Mouse (Mus musculus) thymus, adult 2 months (tissue): ENCODE data around the gene Mael. TPM values are rescaled to one million over a fixed set of nuclear protein-coding genes. Genes with fewer than 3 reads are reported as not detected.

ENCODE experiments used
- DNase-seq: peaks from one replicate; pipeline ENCODE4 v3.0.0; 2021
- H3K27ac ChIP-seq: fragments of 200-500 bp; 2 replicates; pipeline ENCODE4 v1.5.1; 2012; ENCODE audit warnings: low read length, control low read depth; ENCODE audit not compliant: control insufficient read depth, insufficient read depth
- H3K27me3 ChIP-seq: fragments of 200-500 bp; 2 replicates; pipeline ENCODE4 v1.6.1; 2012; ENCODE audit warnings: mild to moderate bottlenecking, low read length, moderate library complexity, mixed read lengths; ENCODE audit not compliant: control insufficient read depth, insufficient read depth
- H3K36me3 ChIP-seq: fragments of 200-500 bp; 2 replicates; pipeline ENCODE4 v1.6.1; 2012; ENCODE audit warnings: mild to moderate bottlenecking, low read length, moderate library complexity; ENCODE audit not compliant: control insufficient read depth, insufficient read depth
- H3K4me1 ChIP-seq: fragments of 200-500 bp; replicated peaks from 2 replicates; pipeline ENCODE4 v1.6.1; 2012; ENCODE audit warnings: low read length; ENCODE audit not compliant: control insufficient read depth, insufficient read depth
- H3K4me3 ChIP-seq: fragments of 200-500 bp; 2 replicates; pipeline ENCODE4 v1.5.1; 2012; ENCODE audit warnings: mild to moderate bottlenecking, low read length, control low read depth, moderate library complexity; ENCODE audit not compliant: control insufficient read depth, insufficient read depth
- CTCF ChIP-seq: fragments of 200-500 bp; IDR thresholded peaks from 2 replicates; pipeline ENCODE4 v1.5.1; 2012; ENCODE audit warnings: mild to moderate bottlenecking, control low read depth, low read length, moderate library complexity, borderline replicate concordance; ENCODE audit not compliant: control insufficient read depth, poor library complexity, insufficient read depth; ENCODE audit errors: extremely low read depth
- POLR2A ChIP-seq: fragments of 200-500 bp; IDR thresholded peaks from 2 replicates; pipeline ENCODE4 v1.6.1; 2012; ENCODE audit warnings: mild to moderate bottlenecking, low read length, control low read depth, moderate library complexity; ENCODE audit not compliant: control insufficient read depth, poor library complexity, insufficient read depth; ENCODE audit errors: extremely low read depth
- WGBS: fragments of 180-500 bp; shearing (Covaris S2); methylation state at CpG from one replicate; pipeline ENCODE4 v1.1.7; 2018; 5-methylcytosine and 5-hydroxymethylcytosine counted together
- polyA plus RNA-seq: library from polyadenylated mRNA; depleted of rRNA; stranded (reverse); fragments of >200 nt; gene quantifications from 2 replicates; pipeline ENCODE4 v1.2.3, GENCODE M21; 2012

Gene Mael
- polyA plus RNA-seq, 1 experiment, result 0.05 TPM

GRCm38 (mm10) chr1:166280566-166280965 lies 42.0 kb upstream of the Mael start:
- WGBS, result 30% methylated on average over 1 of the region's 1 CpGs
- no peak overlapping the region for H3K4me3 ChIP-seq
- DNase-seq, result no peak
- no peaks in the 10 kb centered on the region for H3K4me1 ChIP-seq
- TF ChIP-seq POLR2A (no peak), CTCF (no peak)
- no peaks in the 10 kb centered on the region; the same call in 1 of the 2 replicates for H3K27me3 ChIP-seq
- H3K27ac ChIP-seq, result no peak overlapping the region
- H3K36me3 ChIP-seq, result no peaks in the 10 kb centered on the region

- no peaks in the 10 kb centered on the region for H3K4me1 ChIP-seq
- H3K36me3 ChIP-seq, result no peaks in the 10 kb centered on the region
- no peak overlapping the region for H3K4me3 ChIP-seq
- 68% methylated on average over 9 of the region's 9 CpGs for WGBS
- no peak for TF ChIP-seq CTCF
- TF ChIP-seq POLR2A, result no peak
- no peak overlapping the region for H3K27ac ChIP-seq
- H3K27me3 ChIP-seq, result no peaks in the 10 kb centered on the region; the same call in 1 of the 2 replicates
- no peak for DNase-seq
Measured at GRCm38 (mm10) chr1:166279580-166280206, 41.1 kb upstream of the Mael start.

- Histone ChIP-seq H3K27ac (no peak overlapping the region), H3K36me3 (no peaks in the 10 kb centered on the region), H3K27me3 (no peaks in the 10 kb centered on the region), H3K4me1 (no peaks in the 10 kb centered on the region), H3K4me3 (no peak overlapping the region)
- DNase-seq, result no peak
- TF ChIP-seq CTCF (no peak), POLR2A (no peak)
- 73% methylated on average over 2 of the region's 2 CpGs for WGBS
Measured at GRCm38 (mm10) chr1:166278786-166279185, 40.2 kb upstream of the Mael start.

DNA sequence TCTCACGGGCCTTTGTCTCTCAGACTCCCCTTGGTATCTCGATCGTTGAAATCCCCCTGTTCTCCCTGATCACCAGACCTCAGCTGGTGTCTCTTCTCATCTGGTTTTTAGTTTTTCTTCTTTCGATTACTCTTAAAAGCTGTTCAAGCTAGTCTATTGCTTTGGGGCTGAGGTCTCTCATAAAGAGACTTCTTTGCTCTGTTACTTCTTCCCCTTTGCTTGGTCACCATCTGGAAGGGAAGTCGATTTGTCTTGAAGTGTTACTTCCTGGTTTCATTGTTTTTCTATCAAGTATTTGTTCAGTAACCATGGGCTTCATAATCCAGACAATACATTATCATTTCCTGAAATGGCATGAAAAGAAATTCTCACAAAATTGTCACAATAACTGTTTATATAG lies 29.7 kb upstream of the Mael start:
- no peaks in the 10 kb centered on the region for H3K4me1 ChIP-seq
- no peaks in the 10 kb centered on the region for H3K36me3 ChIP-seq
- no peak for TF ChIP-seq POLR2A
- 75% methylated on average over 5 of the region's 5 CpGs for WGBS
- H3K27me3 ChIP-seq, result no peaks in the 10 kb centered on the region
- no peak overlapping the region for H3K4me3 ChIP-seq
- H3K27ac ChIP-seq, result no peak overlapping the region
- no peak for DNase-seq

DNA sequence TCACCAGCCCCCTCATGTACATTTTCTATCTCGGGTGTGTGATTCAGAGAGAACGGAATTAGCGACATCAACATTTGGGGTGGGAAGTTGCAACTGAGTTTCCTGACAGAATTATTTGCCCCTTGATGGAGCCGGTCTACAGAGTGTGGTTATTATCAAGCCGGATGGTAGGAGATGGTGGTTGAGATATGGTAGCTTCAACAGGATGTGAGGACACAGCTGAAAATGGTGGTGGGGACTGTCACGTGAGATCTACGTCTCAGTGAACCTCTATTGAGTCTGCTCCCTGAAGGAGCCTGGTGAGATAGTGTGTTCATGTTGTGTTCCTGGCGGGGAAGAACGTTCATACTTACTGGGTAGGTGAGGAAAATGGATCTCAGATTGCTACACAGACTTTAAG lies 28.4 kb upstream of the Mael start:
- Histone ChIP-seq H3K4me3 (no peak overlapping the region), H3K27ac (no peak overlapping the region), H3K27me3 (no peaks in the 10 kb centered on the region), H3K4me1 (no peaks in the 10 kb centered on the region), H3K36me3 (no peaks in the 10 kb centered on the region)
- DNase-seq, result peak; percentile 11
- no peak for TF ChIP-seq POLR2A
- TF ChIP-seq CTCF, result no peak
- WGBS, result 47% methylated on average over 9 of the region's 9 CpGs

DNA sequence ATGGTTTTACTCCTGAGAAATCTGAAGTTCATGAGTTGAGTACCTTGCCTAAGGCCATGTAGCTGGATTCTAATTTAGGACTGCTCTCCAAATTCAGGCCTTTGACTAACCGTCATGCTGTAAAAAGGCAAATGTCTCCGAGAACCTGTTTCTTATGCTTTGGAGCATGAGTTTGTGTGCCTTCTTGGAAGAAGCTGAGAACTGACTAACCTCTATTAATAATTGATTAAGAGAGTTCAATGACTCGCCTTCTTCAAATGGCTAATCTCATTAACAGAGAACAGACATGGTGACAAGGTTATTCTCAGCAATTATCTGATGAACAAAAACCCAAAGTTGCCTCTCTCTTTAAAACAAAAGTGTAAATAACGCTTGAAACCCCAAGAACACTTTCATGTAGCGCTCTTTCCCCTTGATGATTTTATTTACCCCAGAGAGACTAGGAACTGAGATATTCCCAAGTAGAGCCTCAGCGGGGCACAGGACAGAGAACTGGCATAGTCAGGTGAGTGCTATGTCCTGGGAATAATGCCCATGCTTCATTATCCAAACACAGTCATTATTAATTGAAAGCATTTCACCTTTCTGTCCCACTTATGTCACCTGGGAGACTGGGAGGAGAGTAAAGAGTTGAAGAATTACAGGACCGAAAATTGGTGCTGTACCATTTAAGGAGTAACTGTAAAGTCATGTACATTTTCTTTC lies 27.6 kb upstream of the Mael start:
- H3K4me3 ChIP-seq, result no peak overlapping the region
- H3K27me3 ChIP-seq, result no peaks in the 10 kb centered on the region
- 96% methylated on average over 7 of the region's 7 CpGs for WGBS
- no peak for DNase-seq
- H3K4me1 ChIP-seq, result no peaks in the 10 kb centered on the region
- TF ChIP-seq POLR2A (no peak), CTCF (no peak)
- no peak overlapping the region for H3K27ac ChIP-seq
- H3K36me3 ChIP-seq, result no peaks in the 10 kb centered on the region
